Mouse (Mus musculus) gastrocnemius, adult 2 months (tissue): Measurements from ENCODE around the gene Med16. TPM values are rescaled to one million over a fixed set of nuclear protein-coding genes. Genes with fewer than 3 reads are reported as not detected.
A peak's percentile ranks its signal among the peaks of the same experiment; 100 is the strongest.

ENCODE experiments used
- DNase-seq: peaks from one replicate; pipeline ENCODE4 v3.0.0; 2022
- H3K27ac ChIP-seq: fragments of 200-600 bp; 2 replicates; pipeline ENCODE4 v1.8.1; 2022; ENCODE audit warnings: mild to moderate bottlenecking
- H3K4me3 ChIP-seq: fragments of 200-600 bp; 2 replicates; pipeline ENCODE4 v1.8.1; 2022; ENCODE audit warnings: mild to moderate bottlenecking, moderate library complexity
- CTCF ChIP-seq: fragments of 200-600 bp; IDR thresholded peaks from 2 replicates; pipeline ENCODE4 v1.8.1; 2022; ENCODE audit warnings: antibody characterized with exemption, mild to moderate bottlenecking, moderate library complexity
- intact Hi-C: fragments of 180-260 bp; cut with DNase I; formaldehyde crosslinking; loops from one replicate; pipeline ENCODE4 v1.15.1; 2025
- long read RNA-seq, 2 experiments: library from polyadenylated mRNA; stranded (forward); transcript quantifications; one replicate each; pipeline ENCODE4 v2.0.0; 2021
- total RNA-seq, 2 experiments: library from RNA; stranded (reverse); gene quantifications; 2 replicates each; pipeline ENCODE4 v1.2.3; 2021

The Med16 gene
- total RNA-seq = 10 to 100 TPM; 32.6 to 37.2 TPM
- long read RNA-seq, experiment 1, transcript Med16-204 (15 exons, 2,950 nt) = major isoform, 75 of 97 reads
- long read RNA-seq, experiment 1, transcript Med16-201 (15 exons, 3,197 nt) = minor isoform, 5 of 97 reads
- long read RNA-seq, experiment 1, partial matches to known transcripts = 8 of 97 reads
- long read RNA-seq, experiment 1, other reads (novel, unspliced or antisense) = 9 of 97 reads
- long read RNA-seq, experiment 2, transcript Med16-201 (15 exons, 3,197 nt) = minor isoform, 6 of 86 reads
- long read RNA-seq, experiment 2, transcript Med16-204 (15 exons, 2,950 nt) = major isoform, 60 of 86 reads
- long read RNA-seq, experiment 2, partial matches to known transcripts = 10 of 86 reads
- long read RNA-seq, experiment 2, other reads (novel, unspliced or antisense) = 10 of 86 reads

DNA sequence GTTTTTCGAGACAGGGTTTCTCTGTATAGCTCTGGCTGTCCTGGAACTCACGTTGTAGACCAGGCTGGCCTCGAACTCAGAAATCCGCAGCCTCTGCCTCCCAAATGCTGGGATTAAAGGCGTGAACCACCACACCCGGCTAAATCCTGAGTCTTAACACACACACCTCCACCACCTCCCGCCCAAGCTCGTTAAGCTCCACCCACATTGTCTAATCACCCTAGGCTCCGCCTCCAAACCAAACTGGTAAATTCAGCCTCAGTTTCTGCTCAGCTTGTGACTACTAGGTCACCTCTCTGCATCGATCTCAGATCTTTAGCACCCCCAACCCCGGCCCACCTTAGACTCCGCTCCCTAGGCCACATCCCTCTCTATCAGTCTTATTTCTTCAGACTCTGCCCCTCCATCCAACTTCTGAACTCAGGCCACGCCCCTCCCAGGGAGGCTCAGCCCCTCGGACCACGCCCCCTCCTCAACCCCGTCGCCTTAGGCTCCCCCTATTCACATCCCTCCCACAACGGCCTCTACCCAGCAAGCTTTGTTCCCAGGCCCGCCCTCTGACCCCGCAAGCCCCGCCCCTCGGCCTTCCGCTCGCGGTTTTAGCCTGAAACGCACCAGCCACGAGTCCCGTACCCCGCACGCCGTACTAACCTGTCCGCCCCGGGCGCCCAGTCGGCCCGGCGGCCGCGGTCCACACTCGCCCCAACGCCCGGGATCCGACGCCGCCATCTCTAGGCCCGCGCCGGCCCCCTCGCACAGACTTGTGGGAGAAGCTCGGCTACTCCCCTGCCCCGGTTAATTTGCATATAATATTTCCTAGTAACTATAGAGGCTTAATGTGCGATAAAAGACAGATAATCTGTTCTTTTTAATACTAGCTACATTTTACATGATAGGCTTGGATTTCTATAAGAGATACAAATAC lies at the start of gene Med16:
TSS of gene Med16 (minus strand) at position 757 of the 925 bp plus-strand sequence.
- peak; percentile 97 for DNase-seq
- peak within 1 kb of the TSS; percentile 100 for H3K27ac ChIP-seq
- TF ChIP-seq CTCF = no peak
- intact Hi-C loops = no loop called here
- H3K4me3 ChIP-seq = peak within 1 kb of the TSS; percentile 70

DNA sequence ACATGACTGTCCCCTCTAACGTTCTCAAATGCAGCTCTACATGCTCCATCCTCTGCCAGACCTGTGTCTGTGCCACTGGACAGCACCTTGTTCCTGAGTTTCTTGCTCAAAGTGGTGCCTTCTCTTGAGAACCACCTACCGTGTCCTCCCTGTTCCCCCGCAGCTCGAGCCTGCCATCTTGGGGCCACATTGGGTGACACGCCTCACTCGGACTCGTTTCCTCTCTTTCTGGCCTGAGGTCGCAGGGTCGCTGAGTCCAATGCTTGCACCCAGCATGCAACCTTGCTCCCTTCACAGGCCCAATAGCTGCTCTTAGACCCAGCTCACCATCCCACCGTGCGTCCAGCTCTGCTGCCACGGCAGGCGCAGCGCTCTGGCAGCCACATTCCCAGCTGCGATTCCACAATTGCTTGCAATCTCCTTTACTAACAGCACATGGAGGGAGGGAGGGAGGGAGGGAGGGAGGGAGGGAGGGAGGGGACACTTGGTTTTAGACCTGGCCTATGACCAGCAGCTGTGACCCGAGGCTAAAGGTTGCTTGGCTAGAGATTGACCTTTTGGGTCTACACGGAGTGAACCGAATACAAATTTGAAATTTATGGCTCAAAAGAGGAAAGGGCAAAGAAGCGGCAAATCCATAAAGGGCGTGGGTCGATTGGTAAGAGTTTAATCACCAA lies 49.6 kb upstream of the Med16 start:
- peak overlapping the region; percentile 58 for H3K4me3 ChIP-seq
- intact Hi-C loops = loop anchor here (1.0 to 5.0 kb wide), 3 partner anchors 33 to 121 kb away; no protein-coding TSS in a partner anchor

DNA sequence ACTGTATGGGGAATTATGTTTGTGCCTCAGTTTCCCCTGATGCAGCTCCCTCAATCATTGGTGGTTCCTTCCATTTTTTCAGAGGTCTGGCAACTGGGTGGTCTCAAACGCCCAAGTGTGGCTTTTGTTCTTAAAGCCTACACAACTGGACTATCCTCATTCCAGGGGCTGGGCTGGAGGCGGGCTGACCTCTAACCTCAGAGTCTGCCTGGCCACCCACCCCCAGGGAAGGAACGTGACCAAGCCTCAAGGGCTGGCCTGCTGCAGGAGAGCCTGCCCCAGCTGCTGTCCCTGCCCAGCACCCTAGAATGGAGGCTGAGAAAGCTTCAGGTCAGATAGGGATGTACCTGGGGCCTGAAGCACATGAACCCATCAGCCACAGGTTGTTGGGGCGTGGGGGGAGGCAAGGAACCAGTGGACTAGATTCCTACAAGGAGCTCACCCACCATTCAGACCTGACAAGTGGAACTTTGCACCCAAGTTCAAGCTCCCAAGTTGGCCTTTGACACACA lies 48.0 kb upstream of the Med16 start:
- Histone ChIP-seq H3K27ac (no peak overlapping the region), H3K4me3 (no peak overlapping the region)
- intact Hi-C loops = loop anchor here (5.0 kb wide), 1 partner anchor 119 kb away; no protein-coding TSS in a partner anchor
- TF ChIP-seq CTCF = no peak
- DNase-seq = no peak

More for the DNA sequence above, 49.6 kb upstream of the Med16 start:
- TF ChIP-seq CTCF = peak; percentile 99
- peak; percentile 85 for DNase-seq
- peak overlapping the region; percentile 74 for H3K27ac ChIP-seq

DNA sequence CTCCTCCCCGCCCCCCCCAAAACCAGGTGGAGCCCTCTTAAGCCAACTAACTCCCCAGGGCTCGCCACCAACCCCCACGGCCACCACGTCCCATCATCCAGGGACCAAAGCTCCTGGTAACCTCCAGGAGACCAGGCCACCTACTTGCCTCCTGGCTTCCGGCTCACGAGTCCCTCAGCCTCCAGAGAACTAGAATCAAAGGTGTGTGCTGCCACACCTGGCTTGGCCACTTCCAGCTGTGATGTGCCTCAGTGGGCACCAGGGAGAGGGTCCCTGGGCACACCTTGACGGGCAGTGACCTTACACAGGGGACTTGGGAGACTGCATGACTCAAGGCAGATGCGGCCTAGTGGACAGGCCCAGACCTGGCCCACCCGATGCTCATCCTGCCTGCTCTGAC lies 47.0 kb upstream of the Med16 start:
- no peak for TF ChIP-seq CTCF
- intact Hi-C loops = loop anchor here (5.0 kb wide), 1 partner anchor 118 kb away; no protein-coding TSS in a partner anchor
- Histone ChIP-seq H3K27ac (no peak overlapping the region), H3K4me3 (no peak overlapping the region)
- DNase-seq = no peak

DNA sequence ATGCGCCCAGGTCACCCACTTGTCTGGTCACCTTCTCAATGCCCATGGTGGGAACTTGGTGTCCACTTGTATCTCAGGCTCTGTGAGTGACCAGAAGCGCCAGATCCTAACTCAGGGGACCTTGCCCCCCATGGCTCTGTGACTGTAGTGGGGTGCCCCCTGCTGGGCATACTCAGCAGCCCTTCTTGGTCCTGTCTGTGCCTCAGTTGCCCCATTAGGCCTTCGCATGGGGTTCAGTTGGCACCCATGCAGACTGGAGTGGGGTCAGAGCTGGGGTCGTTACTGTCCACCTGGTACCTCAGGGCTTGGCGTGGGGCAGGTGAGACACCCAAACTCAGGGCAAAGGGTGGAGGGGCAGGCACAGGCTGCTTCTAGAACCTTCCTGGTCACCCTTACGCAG lies 45.2 kb upstream of the Med16 start:
- DNase-seq = peak; percentile 57
- no peak overlapping the region for H3K27ac ChIP-seq
- intact Hi-C loops = loop anchor here (2.0 kb wide), 1 partner anchor 17 kb away; no protein-coding TSS in a partner anchor
- no peak overlapping the region for H3K4me3 ChIP-seq
- TF ChIP-seq CTCF = peak; percentile 71

DNA sequence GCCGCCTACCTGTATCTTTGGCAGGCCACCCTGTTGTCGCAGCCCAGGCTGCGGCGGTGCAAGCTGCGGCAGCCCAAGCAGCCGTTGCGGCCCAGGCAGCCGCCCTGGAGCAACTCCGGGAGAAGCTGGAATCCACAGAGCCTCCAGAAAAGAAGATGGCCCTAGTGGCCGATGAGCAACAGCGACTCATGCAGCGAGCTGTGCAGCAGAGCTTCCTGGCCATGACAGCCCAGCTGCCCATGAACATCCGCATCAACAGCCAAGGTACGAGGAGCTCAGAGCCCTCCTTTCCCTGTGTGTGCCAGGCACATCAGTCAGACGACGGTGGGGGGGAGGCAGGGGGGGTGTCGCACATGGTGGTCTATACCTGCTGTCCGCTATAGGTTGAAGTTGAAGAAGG lies 41.9 kb upstream of the Med16 start:
- H3K27ac ChIP-seq = no peak overlapping the region

DNA sequence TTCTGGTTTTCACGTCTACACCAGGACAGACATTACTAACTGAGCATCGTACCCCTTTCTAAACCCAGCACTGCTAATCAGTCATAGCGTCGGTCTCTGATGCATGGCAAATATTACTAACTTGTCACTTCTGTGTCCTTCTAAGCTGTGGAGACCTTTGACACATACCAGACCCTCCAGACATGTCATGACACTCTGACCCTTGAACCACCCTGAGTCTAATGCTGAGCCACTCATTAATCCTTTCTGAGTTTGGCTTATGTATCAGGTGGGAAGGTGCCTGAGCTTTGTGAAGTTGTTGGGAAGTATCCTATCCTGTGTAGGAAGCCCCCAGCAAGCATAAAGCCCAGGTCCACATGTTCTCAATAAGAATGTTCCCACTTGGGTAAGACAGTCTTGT lies 41.1 kb upstream of the Med16 start:
- no peak for TF ChIP-seq CTCF
- intact Hi-C loops = no loop called here

More for the DNA sequence above, 41.9 kb upstream of the Med16 start:
- TF ChIP-seq CTCF = no peak
- DNase-seq = no peak
- intact Hi-C loops = no loop called here
- H3K4me3 ChIP-seq = no peak overlapping the region

DNA sequence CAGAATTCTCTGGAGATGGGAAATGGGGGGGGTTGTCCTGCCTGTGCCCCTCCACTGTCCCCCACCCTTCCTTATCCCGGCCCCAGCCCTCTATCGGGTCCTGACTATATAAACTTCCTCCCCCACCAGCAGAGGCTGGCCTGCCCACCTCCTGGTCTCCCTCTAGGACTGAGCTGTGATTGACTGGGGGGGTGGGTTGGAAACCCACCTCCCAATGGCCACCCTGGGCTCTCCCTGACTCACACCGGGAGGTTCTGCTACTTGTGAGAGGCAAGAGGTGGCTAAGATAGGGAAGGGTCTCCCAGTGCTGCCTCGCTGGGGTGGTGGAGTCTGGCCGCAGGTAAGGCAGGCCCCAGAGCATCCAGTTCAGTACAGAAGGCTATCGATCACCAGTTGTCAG lies 38.8 kb upstream of the Med16 start:
- H3K4me3 ChIP-seq = no peak overlapping the region
- no peak for DNase-seq
- intact Hi-C loops = no loop called here
- TF ChIP-seq CTCF = no peak
- H3K27ac ChIP-seq = no peak overlapping the region

More for the DNA sequence above, 41.1 kb upstream of the Med16 start:
- no peak overlapping the region for H3K4me3 ChIP-seq
- no peak overlapping the region for H3K27ac ChIP-seq
- DNase-seq = no peak

DNA sequence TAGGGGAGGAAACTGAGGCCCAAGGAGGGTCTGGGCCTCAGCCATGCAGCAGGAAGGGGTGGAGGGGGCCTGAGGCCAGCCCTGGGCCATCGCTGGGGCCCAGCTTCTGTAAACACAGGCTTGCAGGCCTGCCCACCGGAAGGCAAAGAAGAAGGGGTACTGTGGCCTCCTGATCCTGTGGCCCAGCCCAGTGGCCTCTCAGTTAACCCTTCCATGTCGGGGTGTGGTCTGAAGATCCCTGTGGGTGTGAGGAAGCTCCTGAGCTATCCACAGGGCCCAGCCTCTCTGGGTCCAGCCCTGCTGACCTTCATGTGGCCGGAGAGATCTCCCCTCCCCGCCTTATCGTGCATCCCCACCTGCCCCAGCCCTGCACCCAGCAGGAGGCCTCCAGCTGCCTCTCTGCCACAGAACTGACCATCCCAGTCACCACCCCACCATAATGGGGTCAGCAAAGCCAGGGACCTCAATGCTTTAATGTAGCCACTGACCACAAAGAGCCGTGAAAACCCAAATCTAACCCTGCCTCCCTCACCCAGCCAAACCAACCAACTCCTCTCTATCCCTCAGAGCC lies 38.1 kb upstream of the Med16 start:
- intact Hi-C loops = no loop called here
- Histone ChIP-seq H3K4me3 (no peak overlapping the region), H3K27ac (no peak overlapping the region)
- no peak for TF ChIP-seq CTCF
- no peak for DNase-seq

DNA sequence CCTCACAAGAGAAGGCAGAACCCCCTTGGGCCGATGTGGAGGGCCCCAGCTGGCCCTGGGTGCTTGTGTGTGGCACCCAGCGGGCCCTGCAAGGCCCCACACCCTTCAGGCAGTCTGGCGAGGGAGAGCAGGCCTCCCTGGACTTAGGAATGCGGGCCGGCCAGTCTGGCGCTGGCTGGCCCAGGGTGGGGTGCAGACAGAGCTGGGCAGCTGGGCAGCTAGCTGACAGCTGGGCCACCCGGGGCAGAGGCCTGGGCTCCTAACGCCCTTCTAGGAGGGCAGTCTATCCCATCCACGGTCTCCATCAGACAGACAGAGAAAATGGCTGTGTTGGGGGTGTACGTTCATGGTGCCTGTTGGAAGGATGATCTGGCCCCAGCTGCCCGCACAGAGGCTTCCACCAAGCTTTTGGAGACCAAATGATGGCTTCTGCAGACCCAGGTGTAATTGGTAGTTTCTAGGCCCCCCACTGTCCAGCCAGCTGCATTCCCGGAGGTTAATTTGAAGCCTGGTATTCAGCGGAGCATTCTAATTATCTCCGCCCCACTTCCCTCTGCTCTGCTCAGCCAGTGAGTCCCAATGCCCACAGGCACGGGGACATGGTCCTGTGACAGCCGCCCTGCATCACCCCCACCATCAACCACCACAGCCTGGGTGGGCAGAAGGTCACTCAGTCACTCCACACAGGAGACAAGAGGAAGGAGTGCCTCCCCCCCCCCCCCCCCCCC lies 36.9 kb upstream of the Med16 start:
- Histone ChIP-seq H3K4me3 (no peak overlapping the region), H3K27ac (no peak overlapping the region)
- DNase-seq = no peak
- intact Hi-C loops = no loop called here
- no peak for TF ChIP-seq CTCF

DNA sequence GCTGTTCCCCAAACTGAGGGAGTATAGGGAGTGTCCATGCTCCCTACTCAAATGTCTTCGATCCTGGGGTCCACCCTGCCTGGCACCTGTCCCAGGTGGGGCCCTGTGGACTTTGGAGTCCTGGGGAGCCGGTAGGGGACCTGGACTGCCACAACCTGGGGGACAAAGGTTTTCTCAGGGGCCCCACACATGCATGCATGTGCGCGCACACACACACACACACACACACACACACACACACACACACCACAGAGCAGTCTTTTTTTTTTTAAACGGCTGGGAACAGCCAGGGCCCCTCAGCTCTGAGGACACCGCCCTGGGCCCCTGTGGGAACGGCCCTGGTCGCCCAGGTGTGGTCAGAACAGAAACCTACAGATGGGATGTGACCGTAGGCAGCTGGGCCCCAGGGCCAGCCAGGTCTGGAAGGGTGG lies 34.8 kb upstream of the Med16 start:
- TF ChIP-seq CTCF = no peak
- Histone ChIP-seq H3K27ac (no peak overlapping the region), H3K4me3 (no peak overlapping the region)
- DNase-seq = no peak
- intact Hi-C loops = no loop called here
